Mouse (Mus musculus): ENCODE results near the gene Usp45.

The Usp45 gene

GRCm38 (mm10) chr4:21788903-21789302, 21.9 kb downstream of the Usp45 start:
- intact Hi-C loops (cut with DNase I) = no loop called here

GRCm38 (mm10) chr4:21789836-21790235, 22.9 kb downstream of the Usp45 start:
- intact Hi-C loops (cut with DNase I) = no loop called here

DNA sequence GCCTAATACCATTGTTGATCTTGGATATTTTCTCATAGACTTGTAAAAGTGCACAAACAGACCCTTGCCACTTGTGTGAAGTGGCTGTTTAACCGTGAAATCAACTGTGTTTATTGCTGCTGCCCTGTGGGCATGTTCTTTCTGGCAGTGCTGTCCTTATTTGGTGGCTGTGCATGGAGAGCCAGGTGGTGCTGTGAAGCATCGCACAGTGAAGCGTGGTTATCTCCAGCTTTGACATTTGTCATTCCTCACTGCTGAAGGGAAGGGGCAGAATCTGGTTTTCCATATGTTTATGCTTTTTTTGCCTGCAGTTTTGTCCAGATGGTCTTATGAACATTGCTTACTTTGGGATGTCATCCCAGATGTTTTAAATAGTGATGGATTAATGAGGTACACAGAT, 26.7 kb downstream of the Usp45 start:
- intact Hi-C loops (cut with DNase I) = no loop called here

DNA sequence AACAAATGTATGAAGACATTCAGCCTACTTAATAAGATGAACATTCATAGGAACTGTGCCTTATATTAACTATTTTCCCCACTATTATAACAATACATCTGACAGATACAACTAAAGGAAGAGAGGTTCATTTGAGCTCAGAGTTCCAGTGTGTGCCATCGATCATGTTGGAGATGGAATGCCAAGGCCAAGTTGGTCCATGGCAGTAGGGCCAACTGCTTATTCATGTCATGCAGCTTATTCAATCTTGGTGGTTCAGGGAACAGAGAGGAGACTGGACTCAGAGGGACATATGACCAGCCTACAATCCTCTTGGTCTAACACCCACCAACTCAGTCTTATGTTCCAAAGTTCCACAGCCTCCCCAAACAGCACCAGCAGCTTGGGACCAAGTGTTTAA, 34.1 kb downstream of the Usp45 start:
- intact Hi-C loops (cut with DNase I) = no loop called here

DNA sequence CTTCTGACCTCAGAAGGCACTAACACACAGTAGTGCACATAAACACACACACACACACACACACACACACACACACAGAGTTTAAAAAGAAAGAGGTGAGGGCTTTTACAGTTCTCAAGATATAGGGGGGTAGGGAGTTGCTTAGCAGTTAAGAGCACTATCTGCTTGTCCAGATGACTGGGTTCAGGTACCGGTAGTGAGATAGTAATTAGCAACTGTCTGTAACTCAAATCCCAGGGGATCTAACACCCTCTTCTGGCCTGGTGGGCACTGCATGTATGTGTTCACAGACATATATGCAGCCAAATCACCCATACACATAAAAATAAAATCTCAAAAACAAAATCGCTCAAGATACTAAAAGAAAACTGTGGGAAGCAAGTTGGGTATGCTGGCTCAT, 34.7 kb downstream of the Usp45 start:
- intact Hi-C loops (cut with DNase I) = no loop called here

GRCm38 (mm10) chr4:21807204-21807603, 40.2 kb downstream of the Usp45 start:
- intact Hi-C loops (cut with DNase I) = no loop called here

- intact Hi-C loops (cut with DNase I) = loop anchor here (5.0 to 10.0 kb wide), 2 partner anchors 86 to 273 kb away; partner anchors contain the start of gene Ccnc
Measured at GRCm38 (mm10) chr4:21810608-21811007, 43.7 kb downstream of the Usp45 start.

DNA sequence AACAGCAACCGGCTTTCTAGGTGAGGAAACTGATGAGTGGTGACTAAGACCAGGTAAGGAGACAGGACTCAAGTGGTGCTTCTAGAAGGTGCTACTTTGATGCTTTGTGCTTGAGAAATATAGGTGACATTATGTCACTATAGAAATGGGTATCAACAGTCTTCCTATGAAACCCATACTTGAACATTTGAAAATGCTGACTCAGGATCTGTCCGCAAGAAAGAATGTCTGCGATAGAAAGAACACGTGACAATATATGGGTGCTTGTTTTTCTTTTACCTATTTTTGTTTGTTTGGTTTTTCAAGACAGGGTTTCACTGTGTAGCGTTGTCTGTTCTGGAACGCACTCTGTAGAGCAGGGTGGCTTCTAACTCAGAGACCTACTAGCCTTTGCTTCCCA, 45.7 kb downstream of the Usp45 start:
- intact Hi-C loops (cut with DNase I) = loop anchor here (5.0 to 10.0 kb wide), 2 partner anchors 88 to 275 kb away; partner anchors contain the start of gene Ccnc

DNA sequence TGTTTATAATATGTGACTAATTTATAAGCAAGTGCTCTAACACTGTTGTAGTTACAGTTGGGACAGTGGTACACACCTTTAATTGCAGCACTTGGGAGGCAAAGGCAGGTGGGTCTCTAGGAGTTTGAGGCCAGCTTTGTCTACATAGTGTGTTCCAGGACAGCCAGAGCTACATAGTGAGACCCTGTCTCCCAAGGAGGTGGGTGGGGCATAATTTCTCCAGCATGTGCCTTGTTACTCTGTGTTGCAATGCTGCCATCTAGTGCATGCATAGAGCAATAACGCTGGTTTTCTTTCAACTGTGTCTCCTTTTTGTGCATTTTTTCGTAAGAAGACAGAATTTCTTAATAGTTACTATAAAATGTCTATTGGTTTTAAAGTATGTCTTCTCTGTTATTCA, 47.1 kb downstream of the Usp45 start:
- intact Hi-C loops (cut with DNase I) = loop anchor here (5.0 to 10.0 kb wide), 2 partner anchors 89 to 277 kb away; partner anchors contain the start of gene Ccnc

- intact Hi-C loops (cut with DNase I) = no loop called here
Measured at GRCm38 (mm10) chr4:21826616-21827015, 59.7 kb downstream of the Usp45 start.

DNA sequence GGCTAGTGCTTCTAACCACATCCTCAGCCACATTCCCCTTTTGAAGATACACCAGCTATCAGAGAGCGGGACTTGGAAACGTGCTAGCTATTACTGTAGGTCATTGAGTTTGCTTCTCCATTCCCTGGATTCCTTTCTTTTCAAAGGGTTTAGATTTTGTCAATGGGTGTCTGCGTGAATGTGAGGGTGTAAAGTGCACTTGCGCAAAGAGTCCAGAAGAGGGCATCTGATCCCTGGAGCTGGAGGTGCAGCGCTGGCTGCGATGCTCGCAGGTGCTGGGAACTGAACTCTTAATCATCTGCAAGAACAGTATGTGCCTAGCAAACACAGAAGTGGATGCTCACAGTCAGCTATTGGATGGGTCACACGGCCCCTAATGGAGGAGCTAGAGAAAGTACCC, 65.9 kb downstream of the Usp45 start:
- intact Hi-C loops (cut with DNase I) = no loop called here

DNA sequence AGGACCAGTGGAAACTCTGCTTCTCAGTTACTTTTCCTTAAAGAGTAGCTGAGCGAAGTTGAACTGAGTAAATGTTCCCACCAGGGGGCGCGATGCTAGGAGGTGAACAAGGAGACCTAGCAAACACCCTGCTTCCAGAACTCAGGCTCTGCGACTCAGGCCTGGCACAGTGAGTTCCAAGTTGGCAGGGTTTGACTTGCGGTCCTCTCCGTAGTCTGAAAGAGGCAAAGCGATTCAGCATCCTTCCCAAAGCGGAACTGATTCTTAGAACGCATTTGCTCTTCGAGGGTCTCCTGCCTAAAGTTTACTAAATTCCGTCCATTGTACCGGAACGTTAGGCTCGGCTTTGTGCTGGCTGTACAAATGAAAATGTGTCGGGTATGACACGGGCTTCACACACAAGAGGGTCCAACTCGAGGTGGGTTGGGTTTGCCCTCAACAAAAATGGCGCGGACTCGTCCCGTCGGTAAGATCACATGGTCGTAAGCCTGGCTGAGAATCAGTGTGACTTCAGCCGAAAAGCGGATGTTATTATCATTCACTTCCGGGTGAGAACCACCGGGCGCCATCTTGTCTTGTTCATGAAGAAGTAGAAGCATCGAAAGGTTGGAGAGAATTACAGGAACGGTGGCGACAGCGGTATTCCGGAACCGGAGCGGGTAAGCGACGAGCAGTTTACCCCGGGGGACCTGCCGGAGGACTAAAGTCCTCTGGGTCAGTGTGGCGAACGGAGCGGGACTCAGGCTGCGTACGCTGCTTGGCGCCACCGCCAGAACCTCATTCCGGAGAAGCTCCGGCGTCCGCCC, 80.7 kb downstream of the Usp45 start, which contains the start of gene Pnisr:
TSS of gene Pnisr (plus strand) at position 103 of the 806 bp plus-strand sequence.
- intact Hi-C loops (cut with DNase I) = loop anchor here (1.0 kb wide), 1 partner anchor 104 kb away; no protein-coding TSS in a partner anchor

GRCm38 (mm10) chr4:21848287-21848630, 81.3 kb downstream of the Usp45 start:
- intact Hi-C loops (cut with DNase I) = no loop called here

- intact Hi-C loops (cut with DNase I) = no loop called here
Measured at GRCm38 (mm10) chr4:21857481-21857880, 90.5 kb downstream of the Usp45 start.

DNA sequence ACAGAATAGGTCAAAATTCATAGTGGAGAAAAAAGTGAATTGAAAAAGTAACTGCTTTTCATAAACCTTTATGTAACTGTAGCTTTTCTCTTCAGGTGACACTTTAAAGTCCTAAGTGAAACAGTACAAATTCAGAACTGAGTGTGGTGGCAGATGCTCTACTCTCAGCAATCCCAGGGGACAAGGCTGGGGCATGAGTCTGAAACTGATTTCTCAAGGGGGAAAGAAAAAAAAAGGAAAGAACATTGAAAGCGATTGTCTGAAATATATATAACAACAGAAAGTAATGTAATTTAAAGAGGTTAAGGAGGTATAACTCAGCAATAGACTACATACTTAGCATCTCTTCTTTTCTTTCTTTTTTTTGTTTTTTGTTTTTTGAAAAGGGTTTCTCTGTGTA, 98.3 kb downstream of the Usp45 start:
- intact Hi-C loops (cut with DNase I) = no loop called here

GRCm38 (mm10) chr4:21878776-21879175, 111.8 kb downstream of the Usp45 start:
- intact Hi-C loops (cut with DNase I) = no loop called here

DNA sequence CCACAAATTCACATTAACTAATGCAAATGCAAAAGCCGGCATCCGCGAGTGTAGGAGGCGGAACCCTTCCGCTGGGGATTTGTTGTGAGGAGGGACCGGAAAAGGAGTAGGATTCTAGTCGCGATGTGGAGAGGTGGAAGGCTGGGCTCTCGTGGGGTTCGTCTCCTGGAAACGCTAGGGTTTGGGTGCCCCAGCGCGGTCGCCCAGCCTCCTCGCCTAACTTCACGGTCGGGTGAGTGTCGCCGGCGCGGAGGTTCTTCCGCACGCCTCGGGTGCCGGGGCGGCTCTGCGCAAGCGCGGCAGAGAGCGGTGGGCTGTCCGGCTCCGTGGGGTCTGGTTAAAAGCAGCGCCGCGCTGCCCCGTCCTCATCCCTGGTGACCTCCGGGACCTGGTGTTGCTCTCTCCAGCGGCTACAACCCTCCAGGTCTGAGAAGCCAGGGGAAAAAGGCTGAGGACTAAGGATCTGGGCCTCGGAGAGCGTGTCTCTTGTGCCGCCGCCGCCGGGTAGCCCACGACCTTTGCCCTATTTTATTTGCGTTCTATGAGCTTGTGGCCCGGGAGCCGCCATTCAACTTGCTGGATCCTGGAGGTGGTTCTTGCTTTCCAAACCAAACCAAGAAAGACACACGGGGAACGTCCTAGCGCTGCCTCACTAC, 112.7 kb downstream of the Usp45 start, which contains the start of gene Coq3:
TSS of gene Coq3 (plus strand) at position 109 of the 656 bp plus-strand sequence.
- intact Hi-C loops (cut with DNase I) = no loop called here

DNA sequence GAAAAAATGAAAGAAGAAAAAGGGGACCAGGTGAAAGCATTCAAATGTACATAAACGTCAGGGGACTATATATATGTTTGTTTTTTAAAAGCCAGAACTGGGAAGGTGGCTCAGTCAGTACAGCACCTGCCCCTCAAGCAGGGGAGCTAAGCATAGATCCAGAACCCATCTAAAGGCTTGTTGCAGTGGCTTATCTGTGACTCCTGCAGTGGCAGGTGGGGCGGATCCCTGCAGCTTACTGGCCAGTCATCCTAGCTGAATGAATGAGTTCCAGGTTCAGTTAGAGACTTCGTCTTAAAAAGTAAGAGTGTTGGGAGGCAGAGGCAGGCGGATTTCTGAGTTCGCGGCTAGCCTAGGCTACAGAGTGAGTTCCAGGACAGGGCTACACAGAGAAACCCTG, 115.8 kb downstream of the Usp45 start:
- intact Hi-C loops (cut with DNase I) = no loop called here

DNA sequence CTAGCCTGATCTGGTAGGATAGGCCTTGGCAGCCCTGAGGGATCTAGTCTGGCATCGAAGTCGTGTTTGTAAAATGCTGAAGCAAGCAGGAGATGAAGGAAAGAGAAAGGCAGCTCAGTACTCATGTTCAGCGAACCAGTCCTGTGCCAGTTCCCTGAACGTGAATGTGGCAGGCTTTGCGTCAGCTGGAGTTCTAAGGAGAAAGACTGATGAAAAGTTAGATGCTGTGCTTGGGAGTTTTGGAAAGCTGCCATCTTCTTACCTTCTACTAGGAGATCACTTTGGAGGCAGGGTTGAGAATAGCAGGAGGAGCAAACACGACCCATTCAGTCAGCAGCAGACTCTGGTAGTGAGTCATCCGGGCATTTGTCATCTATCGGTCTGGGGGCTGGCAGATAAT, 118.9 kb downstream of the Usp45 start:
- intact Hi-C loops (cut with DNase I) = no loop called here
